In genomic region chr12:70769538-70770176, GRCm38 (mm10) we compare ENCODE assay signal across 27 mouse cellular contexts. TPM values are rescaled to one million over a fixed set of nuclear protein-coding genes. Genes with fewer than 3 reads are reported as not detected.
DNase-seq lines count a peak whose midpoint lies in the region; ATAC-seq and TF ChIP-seq lines count a peak whose summit lies in the region.
"Had no signal": no experiment of that assay in that cellular context is flagged by ENCODE, and none has a peak within 500 bp of the region (broad histone marks: within the 10 kb centered on the region; RNA-seq: fewer than 3 reads in every experiment).

No protein-coding gene starts in this region.

- H3K4me1 ChIP-seq in lung, embryonic 14.5 days (ENCODE audit: insufficient read depth): no peaks in the 10 kb centered on the region
- H3K4me1 ChIP-seq in intestine, embryonic 15.5 days (replicated peaks): no peaks in the 10 kb centered on the region
- H3K4me1 ChIP-seq in liver, embryonic 16.5 days (ENCODE audit: control insufficient read depth, low read depth, low read length): no peaks in the 10 kb centered on the region
- H3K4me1 ChIP-seq: embryonic facial prominence, embryonic 15.5 days; forebrain, embryonic 12.5 days; hindbrain, embryonic 13.5 days; midbrain, embryonic 13.5 days had no signal

- no peak overlapping the region for H3K4me2 ChIP-seq in lung, embryonic 14.5 days
- H3K4me2 ChIP-seq in intestine, embryonic 15.5 days (replicated peaks): no peak overlapping the region
- no peak overlapping the region for H3K4me2 ChIP-seq in liver, embryonic 16.5 days (ENCODE audit: low read depth, low read length)
- H3K4me2 ChIP-seq: embryonic facial prominence, embryonic 15.5 days; forebrain, embryonic 12.5 days; heart, embryonic 11.5 days; hindbrain, embryonic 13.5 days; lung, embryonic 15.5 days; midbrain, embryonic 13.5 days had no signal

- 63% methylated on average over 12 of the region's 12 CpGs for WGBS in lung, embryonic 14.5 days
- 79% methylated on average over 12 of the region's 12 CpGs for WGBS in intestine, embryonic 15.5 days
- WGBS in liver, embryonic 16.5 days (ENCODE audit: insufficient replicate concordance): 60% methylated on average over 12 of the region's 12 CpGs

- H3K27ac ChIP-seq in lung, embryonic 14.5 days (ENCODE audit: low read depth): no peak overlapping the region
- H3K27ac ChIP-seq in intestine, embryonic 15.5 days: no peak overlapping the region
- H3K27ac ChIP-seq in liver, embryonic 16.5 days (ENCODE audit: low read length): peak overlapping the region; percentile 45; the same call in 1 of the 2 replicates
- H3K27ac ChIP-seq: embryonic facial prominence, embryonic 10.5 days; embryonic facial prominence, embryonic 15.5 days; forebrain, embryonic 12.5 days; hindbrain, embryonic 13.5 days; kidney, postnatal 0 days; lung, embryonic 15.5 days; macrophage; midbrain, embryonic 13.5 days had no signal

- no peaks in the 10 kb centered on the region for H3K9me3 ChIP-seq in lung, embryonic 14.5 days (ENCODE audit: low read depth, low read length)
- H3K9me3 ChIP-seq in intestine, embryonic 15.5 days: no peaks in the 10 kb centered on the region
- H3K9me3 ChIP-seq in liver, embryonic 16.5 days (replicated peaks; ENCODE audit: control insufficient read depth, low read length): no peaks in the 10 kb centered on the region
- H3K9me3 ChIP-seq: embryonic facial prominence, embryonic 10.5 days; embryonic facial prominence, embryonic 15.5 days; forebrain, embryonic 12.5 days; hindbrain, embryonic 13.5 days; lung, embryonic 15.5 days; midbrain, embryonic 13.5 days had no signal

- no peak for TF ChIP-seq CTCF in lung, embryonic 14.5 days (IDR thresholded peaks at IDR 0.05; ENCODE audit: low read depth)

- ATAC-seq in lung, embryonic 14.5 days (ENCODE audit: insufficient read depth): no peak
- ATAC-seq in intestine, embryonic 15.5 days: peak; percentile 82
- peak; percentile 86 for ATAC-seq in liver, embryonic 16.5 days (ENCODE audit: low read depth)
- ATAC-seq: midbrain, embryonic 13.5 days had no signal

- DNase-seq in lung, embryonic 14.5 days: peak; percentile 63
- DNase-seq in lung, postnatal 14 days: no peak
- no peak for DNase-seq in frontal cortex, postnatal 36 days (ENCODE audit: low spot score in 2 of 2)
- DNase-seq in kidney, postnatal 10 days: no peak
- DNase-seq: adrenal gland, adult 8-10 months; B cell, adult 2 months; cerebellum, adult 8-10 months; cerebellum, postnatal 25 days; gastrocnemius, postnatal 14 days; heart, postnatal 4 days; kidney, adult 2 months; layer of hippocampus, postnatal 36 days; left cerebral cortex, postnatal 4 days; thymus, adult 18-20 months; thymus, postnatal 25 days had no signal

- no peaks in the 10 kb centered on the region for H3K27me3 ChIP-seq in lung, embryonic 14.5 days (ENCODE audit: insufficient read depth, low read length)
- H3K27me3 ChIP-seq in intestine, embryonic 15.5 days (replicated peaks): no peaks in the 10 kb centered on the region; the same call in 1 of the 2 replicates
- no peaks in the 10 kb centered on the region for H3K27me3 ChIP-seq in liver, embryonic 16.5 days (ENCODE audit: control insufficient read depth, insufficient read depth, low read depth, low read length)
- H3K27me3 ChIP-seq: CH12.LX; embryonic facial prominence, embryonic 15.5 days; forebrain, embryonic 12.5 days; hindbrain, embryonic 13.5 days; lung, embryonic 15.5 days; midbrain, embryonic 13.5 days had no signal

- no peaks in the 10 kb centered on the region for H3K36me3 ChIP-seq in lung, embryonic 14.5 days (ENCODE audit: insufficient read depth)
- no peaks in the 10 kb centered on the region for H3K36me3 ChIP-seq in intestine, embryonic 15.5 days
- no peaks in the 10 kb centered on the region for H3K36me3 ChIP-seq in liver, embryonic 16.5 days (ENCODE audit: control insufficient read depth, insufficient read depth)
- H3K36me3 ChIP-seq: embryonic facial prominence, embryonic 10.5 days; embryonic facial prominence, embryonic 15.5 days; forebrain, embryonic 12.5 days; hindbrain, embryonic 13.5 days; lung, embryonic 15.5 days; midbrain, embryonic 13.5 days had no signal

- no peak overlapping the region for H3K4me3 ChIP-seq in lung, embryonic 14.5 days (ENCODE audit: low read depth, low read length)
- H3K4me3 ChIP-seq in intestine, embryonic 15.5 days (replicated peaks): no peak overlapping the region
- no peak overlapping the region for H3K4me3 ChIP-seq in liver, embryonic 16.5 days (ENCODE audit: low read depth, low read length)
- H3K4me3 ChIP-seq: embryonic facial prominence, embryonic 10.5 days; embryonic facial prominence, embryonic 15.5 days; forebrain, embryonic 12.5 days; hindbrain, embryonic 13.5 days; lung, embryonic 15.5 days; midbrain, embryonic 13.5 days had no signal

- no peak overlapping the region for H3K9ac ChIP-seq in lung, embryonic 14.5 days
- H3K9ac ChIP-seq in intestine, embryonic 15.5 days: no peak overlapping the region
- no peak overlapping the region for H3K9ac ChIP-seq in liver, embryonic 16.5 days (ENCODE audit: low read depth, low read length)
- H3K9ac ChIP-seq: embryonic facial prominence, embryonic 15.5 days; forebrain, embryonic 12.5 days; hindbrain, embryonic 13.5 days; lung, embryonic 15.5 days; midbrain, embryonic 13.5 days had no signal

RNA-seq across cellular contexts. Expression of gene Frmd6, which starts 55.7 kb away (rescaled TPM):
- polyA plus RNA-seq in lung, embryonic 14.5 days (2014; fragmentation: Nextera tagmentation; extraction: Ambion mirVana): 40.4 and 42.8 TPM in 2 replicates
- polyA plus RNA-seq in intestine, embryonic 15.5 days (2015; fragmentation: Nextera tagmentation; extraction: Ambion mirVana): 14.1 and 14.4 TPM in 2 replicates
- polyA plus RNA-seq in liver, embryonic 16.5 days (2015; fragmentation: Nextera tagmentation; extraction: Ambion mirVana): 3.7 and 3.8 TPM in 2 replicates
